Mouse (Mus musculus) bone marrow macrophage, adult 2 months (primary cell): ENCODE results near the gene Polq.

Experiments used
- CTCF ChIP-seq: IDR thresholded peaks from 2 replicates; pipeline ENCODE4 v1.5.1; 2012; ENCODE audit warnings: low read depth, mild to moderate bottlenecking, low read length, moderate library complexity
- POLR2A ChIP-seq: IDR thresholded peaks from 2 replicates; pipeline ENCODE4 v1.6.1; 2012; ENCODE audit warnings: mild to moderate bottlenecking, low read depth, low read length, borderline replicate concordance

GRCm38 (mm10) chr16:36985636-36986042, 25.9 kb upstream of the Polq start:
- no peak for TF ChIP-seq CTCF
- TF ChIP-seq POLR2A: no peak
